Comparison of ENCODE assay signal across 11 mouse cellular contexts in the genomic region with DNA sequence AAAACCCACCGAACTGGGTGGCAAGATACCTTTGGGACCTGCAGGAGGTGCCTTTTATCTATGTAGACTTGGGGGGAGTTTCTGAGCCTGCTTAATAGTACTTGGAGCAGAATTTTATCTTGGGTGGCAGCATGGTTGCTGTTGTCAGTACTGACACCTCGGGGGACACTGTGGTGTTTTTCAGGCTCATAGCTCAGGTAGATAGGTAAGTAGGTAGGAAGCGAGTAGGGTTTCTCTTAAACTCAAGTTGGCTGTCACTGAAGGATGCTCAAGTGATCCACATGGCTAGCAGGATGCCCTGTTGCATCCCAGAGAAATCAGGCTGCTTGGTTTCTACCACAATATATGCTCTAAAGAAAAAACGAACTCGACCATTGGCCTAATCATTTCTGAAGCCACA. TPM values are rescaled to one million over a fixed set of nuclear protein-coding genes. Genes with fewer than 3 reads are reported as not detected.
A peak's percentile ranks its signal among the peaks of the same experiment; 100 is the strongest.
DNase-seq lines count a peak whose midpoint lies in the region; ATAC-seq lines count a peak whose summit lies in the region.
"Had no signal": no experiment of that assay in that cellular context is flagged by ENCODE, and none has a peak within 500 bp of the region (broad histone marks: within the 10 kb centered on the region; RNA-seq: fewer than 3 reads in every experiment).

No protein-coding gene starts in this region.

- ATAC-seq in hindbrain, embryonic 12.5 days (ENCODE audit: low FRiP score), result no peak
- ATAC-seq in hindbrain, embryonic 13.5 days (ENCODE audit: low FRiP score), result no peak
- no peak for ATAC-seq in neural tube, embryonic 12.5 days (ENCODE audit: low FRiP score, low read depth)

- H3K27ac ChIP-seq in hindbrain, embryonic 12.5 days, result no peak overlapping the region
- no peak overlapping the region for H3K27ac ChIP-seq in hindbrain, embryonic 13.5 days
- H3K27ac ChIP-seq in neural tube, embryonic 12.5 days, result no peak overlapping the region
- peak overlapping the region; percentile 92 for H3K27ac ChIP-seq in limb, embryonic 10.5 days
- H3K27ac ChIP-seq: left cerebral cortex, adult 2 months had no signal

- H3K9ac ChIP-seq in hindbrain, embryonic 12.5 days, result no peak overlapping the region
- no peak overlapping the region for H3K9ac ChIP-seq in hindbrain, embryonic 13.5 days
- no peak overlapping the region for H3K9ac ChIP-seq in neural tube, embryonic 12.5 days

- H3K9me3 ChIP-seq in hindbrain, embryonic 12.5 days (replicated peaks), result no peaks in the 10 kb centered on the region
- no peaks in the 10 kb centered on the region for H3K9me3 ChIP-seq in hindbrain, embryonic 13.5 days
- no peaks in the 10 kb centered on the region for H3K9me3 ChIP-seq in neural tube, embryonic 12.5 days
- no peaks in the 10 kb centered on the region for H3K9me3 ChIP-seq in limb, embryonic 10.5 days (replicated peaks)

- H3K4me1 ChIP-seq in hindbrain, embryonic 12.5 days, result peaks cover 15% of the 10 kb centered on the region
- peaks cover 20% of the 10 kb centered on the region for H3K4me1 ChIP-seq in hindbrain, embryonic 13.5 days (replicated peaks)
- peaks cover 10% of the 10 kb centered on the region for H3K4me1 ChIP-seq in neural tube, embryonic 12.5 days
- peaks cover 19% of the 10 kb centered on the region for H3K4me1 ChIP-seq in limb, embryonic 10.5 days

- H3K36me3 ChIP-seq in hindbrain, embryonic 12.5 days, result no peaks in the 10 kb centered on the region
- H3K36me3 ChIP-seq in hindbrain, embryonic 13.5 days, result no peaks in the 10 kb centered on the region
- H3K36me3 ChIP-seq in neural tube, embryonic 12.5 days, result no peaks in the 10 kb centered on the region
- H3K36me3 ChIP-seq in limb, embryonic 10.5 days, result peaks cover 23% of the 10 kb centered on the region

- peaks cover 27% of the 10 kb centered on the region for H3K27me3 ChIP-seq in hindbrain, embryonic 12.5 days
- peaks cover 37% of the 10 kb centered on the region for H3K27me3 ChIP-seq in hindbrain, embryonic 13.5 days
- peaks cover 14% of the 10 kb centered on the region for H3K27me3 ChIP-seq in neural tube, embryonic 12.5 days (replicated peaks)
- H3K27me3 ChIP-seq in limb, embryonic 10.5 days (ENCODE audit: low read depth, poor library complexity, severe bottlenecking), result no peaks in the 10 kb centered on the region

- H3K4me2 ChIP-seq in hindbrain, embryonic 12.5 days (replicated peaks), result peak overlapping the region; percentile 33
- H3K4me2 ChIP-seq in hindbrain, embryonic 13.5 days, result no peak overlapping the region
- peak overlapping the region; percentile 30; the same call in 1 of the 2 replicates for H3K4me2 ChIP-seq in neural tube, embryonic 12.5 days (replicated peaks)

- H3K4me3 ChIP-seq in hindbrain, embryonic 12.5 days, result no peak overlapping the region; the same call in 1 of the 2 replicates
- no peak overlapping the region for H3K4me3 ChIP-seq in hindbrain, embryonic 13.5 days
- no peak overlapping the region for H3K4me3 ChIP-seq in neural tube, embryonic 12.5 days
- peak overlapping the region; percentile 71 for H3K4me3 ChIP-seq in limb, embryonic 10.5 days
- H3K4me3 ChIP-seq: left cerebral cortex, adult 2 months had no signal

- no peak for DNase-seq in neural tube, embryonic 10.5 days (ENCODE audit: extremely low spot score, low spot score)
- DNase-seq in limb, embryonic 10.5 days (ENCODE audit: low spot score), result no peak
- DNase-seq in left cerebral cortex, postnatal 10 days (ENCODE audit: extremely low spot score in 1 of 2, low spot score in 2 of 2), result no peak
- no peak for DNase-seq in frontal cortex, postnatal 10 days (ENCODE audit: low spot score in 2 of 2)
- DNase-seq: cerebellum, postnatal 10 days; kidney, postnatal 14 days; right cerebral cortex, adult 18-20 months had no signal

- intact Hi-C loops in left cerebral cortex, postnatal 10 days (cut with DNase I), result loop anchor here (5.0 kb wide), 2 partner anchors 84 to 99 kb away; no protein-coding TSS in a partner anchor

- 78% methylated on average over 5 of the region's 5 CpGs for WGBS in hindbrain, embryonic 12.5 days
- 82% methylated on average over 5 of the region's 5 CpGs for WGBS in hindbrain, embryonic 13.5 days
- 90% methylated on average over 5 of the region's 5 CpGs for WGBS in neural tube, embryonic 12.5 days
- 81% methylated on average over 5 of the region's 5 CpGs for WGBS in limb, embryonic 10.5 days

RNA-seq across cellular contexts. Expression of a gene that starts 2.6 kb away (rescaled TPM):
- 19.1 and 21.1 TPM in 2 replicates for polyA plus RNA-seq in hindbrain, embryonic 12.5 days (2016; fragmentation: Nextera tagmentation; extraction: Ambion mirVana)
- polyA plus RNA-seq in hindbrain, embryonic 13.5 days (2015; fragmentation: Nextera tagmentation; extraction: Ambion mirVana), result 4.3 and 4.4 TPM in 2 replicates
- 6.5 and 8.0 TPM in 2 replicates for polyA plus RNA-seq in neural tube, embryonic 12.5 days (2016; fragmentation: Nextera tagmentation; extraction: Ambion mirVana)
- polyA plus RNA-seq in limb, embryonic 10.5 days (2016; fragmentation: Nextera tagmentation; extraction: Ambion mirVana), result 58.8 and 63.8 TPM in 2 replicates
- 1 to 10 TPM; 1.9 to 2.0 TPM for total RNA-seq in left cerebral cortex, postnatal 10 days (2021)

RNA-seq across cellular contexts. Expression of a gene that starts 38.9 kb away (rescaled TPM):
- 49.5 and 52.3 TPM in 2 replicates for polyA plus RNA-seq in hindbrain, embryonic 12.5 days (2016; fragmentation: Nextera tagmentation; extraction: Ambion mirVana)
- polyA plus RNA-seq in hindbrain, embryonic 13.5 days (2015; fragmentation: Nextera tagmentation; extraction: Ambion mirVana), result 43.1 and 49.4 TPM in 2 replicates
- polyA plus RNA-seq in neural tube, embryonic 12.5 days (2016; fragmentation: Nextera tagmentation; extraction: Ambion mirVana), result 47.2 and 47.5 TPM in 2 replicates
- 52.2 and 57.8 TPM in 2 replicates for polyA plus RNA-seq in limb, embryonic 10.5 days (2016; fragmentation: Nextera tagmentation; extraction: Ambion mirVana)
- total RNA-seq in left cerebral cortex, postnatal 10 days (2021), result 10 to 100 TPM; 21.6 to 23.2 TPM
